Mouse (Mus musculus): Measurements from ENCODE around the gene Sf3b4. TPM values are rescaled to one million over a fixed set of nuclear protein-coding genes. Genes with fewer than 3 reads are reported as not detected.
A peak's percentile ranks its signal among the peaks of the same experiment; 100 is the strongest.
"Not testable (repeated sequence)": the region's sequence is repeated elsewhere in the genome, so short reads cannot be mapped to it uniquely, and the experiment has no call there.

The Sf3b4 gene
- polyA plus RNA-seq, 1 experiment from 2014 or later = 70.1 TPM

DNA sequence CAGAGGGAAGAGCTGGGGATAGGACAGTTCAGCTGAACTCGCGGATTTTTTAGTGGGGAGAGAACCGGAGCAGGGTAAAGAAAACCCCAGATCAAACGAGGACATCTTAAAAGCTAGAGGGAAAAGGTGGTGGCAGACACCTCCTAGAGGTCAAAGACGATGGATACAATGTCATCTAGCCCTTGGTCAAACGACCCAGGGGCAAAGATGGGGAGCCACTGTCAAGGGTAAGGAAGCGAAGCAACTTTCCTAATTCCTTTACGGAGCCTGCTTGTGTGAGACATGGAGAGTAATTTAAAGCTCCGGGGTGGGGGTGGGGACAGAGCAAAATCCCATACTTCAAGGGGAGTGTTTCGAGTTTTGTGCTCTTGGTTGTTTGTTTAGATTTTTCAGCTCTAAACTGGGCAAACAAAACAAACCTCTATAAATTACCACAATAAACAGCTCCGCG is 47.1 kb downstream of the Sf3b4 start:
- H3K27me3 ChIP-seq (ENCODE audit: control insufficient read depth, insufficient read depth, low read length) = no peaks in the 10 kb centered on the region
- peak; percentile 58 for TF ChIP-seq CTCF (IDR thresholded peaks at IDR 0.05; ENCODE audit: low read depth)
- no peak for TF ChIP-seq EP300 (optimal IDR thresholded peaks at IDR 0.05)
- H3K4me3 ChIP-seq (ENCODE audit: low read depth, low read length) = peak overlapping the region; percentile 53
- H3K4me2 ChIP-seq (replicated peaks; ENCODE audit: low read depth) = peak overlapping the region; percentile 69
- no peaks in the 10 kb centered on the region for H3K9me3 ChIP-seq (ENCODE audit: control insufficient read depth, low read length)
- peak overlapping the region; percentile 79 for H3K9ac ChIP-seq (ENCODE audit: low read length)
- 0% methylated on average over 12 of the region's 12 CpGs for WGBS
- 0 out of 2 replicates have a peak, but pooled peaks cover 5% of the 10 kb centered on the region for H3K4me1 ChIP-seq (replicated peaks; ENCODE audit: control insufficient read depth, insufficient read depth)
- H3K27ac ChIP-seq (replicated peaks) = peak overlapping the region; percentile 97
- H3K36me3 ChIP-seq (ENCODE audit: control insufficient read depth, insufficient read depth, low read length) = no peaks in the 10 kb centered on the region
- DNase-seq (ENCODE audit: low spot score) = peak; percentile 36
- ATAC-seq (ENCODE audit: low FRiP score, low TSS enrichment) = no peak

DNA sequence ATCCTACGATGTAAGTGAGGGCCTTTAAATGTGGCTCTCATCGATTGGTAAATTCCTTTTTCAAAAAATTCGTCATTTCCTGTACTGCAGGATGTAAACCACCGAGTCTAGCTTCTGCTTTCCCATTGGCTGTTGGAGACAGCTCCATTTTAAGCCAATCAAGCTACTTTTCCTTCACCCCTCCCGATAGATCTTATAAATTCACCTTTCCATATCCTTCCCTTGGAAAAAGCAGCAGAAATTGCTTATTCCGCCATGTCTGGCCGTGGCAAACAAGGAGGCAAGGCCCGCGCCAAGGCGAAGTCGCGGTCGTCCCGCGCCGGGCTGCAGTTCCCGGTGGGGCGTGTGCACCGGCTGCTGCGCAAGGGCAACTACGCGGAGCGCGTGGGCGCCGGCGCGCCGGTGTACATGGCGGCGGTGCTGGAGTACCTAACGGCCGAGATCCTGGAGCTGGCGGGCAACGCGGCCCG is 47.6 kb downstream of the Sf3b4 start, which contains the start of the genes Bola1 and Hist2h2ab:
Gene Bola1, minus strand, starts transcription at position 49 of the 470 bp plus-strand sequence.
Gene Hist2h2ab, plus strand, starts transcription at position 205 of the 470 bp plus-strand sequence.
- peak within 1 kb of the TSS; percentile 69 for H3K4me2 ChIP-seq (replicated peaks; ENCODE audit: low read depth)
- ATAC-seq (ENCODE audit: low FRiP score, low TSS enrichment) (peak; percentile 85), DNase-seq (ENCODE audit: low spot score) (peak; percentile 74)
- H3K36me3 ChIP-seq (ENCODE audit: control insufficient read depth, insufficient read depth, low read length) = no peaks in the 10 kb centered on the region
- peak within 1 kb of the TSS; percentile 97 for H3K27ac ChIP-seq (replicated peaks)
- no peaks in the 10 kb centered on the region for H3K9me3 ChIP-seq (ENCODE audit: control insufficient read depth, low read length)
- H3K9ac ChIP-seq (ENCODE audit: low read length) = peak within 1 kb of the TSS; percentile 79
- peak within 1 kb of the TSS; percentile 53 for H3K4me3 ChIP-seq (ENCODE audit: low read depth, low read length)
- H3K27me3 ChIP-seq (ENCODE audit: control insufficient read depth, insufficient read depth, low read length) = no peaks in the 10 kb centered on the region
- under 1% methylated on average over 36 of the region's 37 CpGs for WGBS
- TF ChIP-seq CTCF (IDR thresholded peaks at IDR 0.05; ENCODE audit: low read depth) (no peak), EP300 (optimal IDR thresholded peaks at IDR 0.05) (no peak)
- 0 out of 2 replicates have a peak, but pooled peaks cover 5% of the 10 kb centered on the region for H3K4me1 ChIP-seq (replicated peaks; ENCODE audit: control insufficient read depth, insufficient read depth)

DNA sequence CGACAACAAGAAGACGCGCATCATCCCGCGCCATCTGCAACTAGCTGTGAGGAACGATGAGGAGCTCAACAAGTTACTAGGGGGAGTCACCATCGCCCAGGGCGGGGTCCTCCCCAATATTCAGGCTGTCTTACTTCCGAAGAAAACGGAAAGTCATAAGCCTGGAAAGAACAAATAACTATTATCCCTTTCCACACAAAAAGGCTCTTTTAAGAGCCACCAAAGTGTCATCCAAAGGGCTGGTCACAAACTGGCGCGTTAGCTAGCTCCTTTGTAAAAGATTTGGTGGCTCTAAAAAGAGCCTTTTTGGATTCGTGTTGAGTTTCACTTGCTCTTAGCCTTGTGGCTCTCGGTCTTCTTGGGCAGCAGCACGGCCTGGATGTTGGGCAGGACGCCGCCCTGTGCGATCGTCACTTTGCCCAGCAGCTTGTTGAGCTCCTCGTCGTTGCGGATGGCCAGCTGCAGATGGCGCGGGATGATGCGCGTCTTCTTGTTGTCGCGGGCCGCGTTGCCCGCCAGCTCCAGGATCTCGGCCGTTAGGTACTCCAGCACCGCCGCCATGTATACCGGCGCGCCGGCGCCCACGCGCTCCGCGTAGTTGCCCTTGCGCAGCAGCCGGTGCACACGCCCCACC is 48.1 kb downstream of the Sf3b4 start:
- WGBS = 0% methylated on average over 25 of the region's 47 CpGs
- not testable (repeated sequence) for H3K9me3 ChIP-seq (ENCODE audit: control insufficient read depth, low read length); H3K4me1 ChIP-seq (replicated peaks; ENCODE audit: control insufficient read depth, insufficient read depth); H3K36me3 ChIP-seq (ENCODE audit: control insufficient read depth, insufficient read depth, low read length); ATAC-seq (ENCODE audit: low FRiP score, low TSS enrichment); H3K27me3 ChIP-seq (ENCODE audit: control insufficient read depth, insufficient read depth, low read length)
- H3K9ac ChIP-seq (ENCODE audit: low read length) = peak overlapping the region; percentile 79
- peak overlapping the region; percentile 53 for H3K4me3 ChIP-seq (ENCODE audit: low read depth, low read length)
- peak overlapping the region; percentile 97 for H3K27ac ChIP-seq (replicated peaks)
- peak overlapping the region; percentile 69 for H3K4me2 ChIP-seq (replicated peaks; ENCODE audit: low read depth)
- peak; percentile 35 for DNase-seq (ENCODE audit: low spot score)

DNA sequence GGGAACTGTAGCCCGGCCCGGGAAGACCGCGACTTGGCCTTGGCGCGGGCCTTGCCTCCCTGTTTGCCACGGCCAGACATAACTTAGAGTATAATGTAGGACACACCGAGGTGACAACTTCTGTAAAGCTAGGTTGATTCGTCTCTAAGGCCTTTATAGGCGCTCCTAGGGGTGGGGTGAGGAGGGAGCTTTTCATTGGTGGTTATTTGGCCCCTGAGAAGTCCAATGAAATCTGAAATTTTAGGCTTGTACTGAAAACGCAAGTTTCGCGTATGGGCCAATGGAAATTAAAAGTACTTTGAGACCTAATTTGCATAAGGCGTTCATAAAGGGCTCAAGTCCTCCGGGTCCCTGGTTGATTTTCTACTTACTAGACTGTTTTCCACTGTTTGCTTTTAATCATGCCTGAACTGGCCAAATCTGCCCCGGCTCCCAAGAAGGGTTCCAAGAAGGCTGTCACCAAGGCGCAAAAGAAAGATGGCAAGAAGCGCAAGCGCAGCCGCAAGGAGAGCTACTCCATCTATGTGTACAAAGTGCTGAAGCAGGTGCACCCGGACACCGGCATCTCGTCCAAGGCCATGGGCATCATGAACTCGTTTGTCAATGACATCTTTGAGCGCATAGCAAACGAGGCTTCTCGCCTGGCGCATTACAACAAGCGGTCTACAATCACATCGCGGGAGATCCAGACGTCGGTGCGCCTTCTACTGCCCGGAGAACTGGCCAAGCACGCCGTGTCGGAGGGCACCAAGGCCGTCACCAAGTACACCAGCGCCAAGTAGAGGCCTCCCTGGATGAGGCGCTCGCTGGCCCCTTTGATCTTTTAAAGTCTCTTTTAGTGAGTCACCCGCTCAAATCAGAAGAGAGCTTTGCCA is 48.9 kb downstream of the Sf3b4 start, which contains the start of the genes Hist2h2ac and Hist2h2be:
Gene Hist2h2ac, minus strand, starts transcription at position 116 of the 875 bp plus-strand sequence.
Gene Hist2h2be, plus strand, starts transcription at position 355 of the 875 bp plus-strand sequence.
- Histone ChIP-seq H3K9me3 (ENCODE audit: control insufficient read depth, low read length) (no peaks in the 10 kb centered on the region), H3K4me2 (replicated peaks; ENCODE audit: low read depth) (peak within 1 kb of the TSS; percentile 69), H3K4me1 (replicated peaks; ENCODE audit: control insufficient read depth, insufficient read depth) (0 out of 2 replicates have a peak, but pooled peaks cover 5% of the 10 kb centered on the region), H3K36me3 (ENCODE audit: control insufficient read depth, insufficient read depth, low read length) (no peaks in the 10 kb centered on the region), H3K27me3 (ENCODE audit: control insufficient read depth, insufficient read depth, low read length) (no peaks in the 10 kb centered on the region), H3K4me3 (ENCODE audit: low read depth, low read length) (peak within 1 kb of the TSS; percentile 53), H3K9ac (ENCODE audit: low read length) (peak within 1 kb of the TSS; percentile 79), H3K27ac (replicated peaks) (peak within 1 kb of the TSS; percentile 97)
- DNase-seq (ENCODE audit: low spot score) = peak; percentile 84
- TF ChIP-seq EP300 (optimal IDR thresholded peaks at IDR 0.05) = peak; percentile 57
- peak; percentile 15; the same call in 1 of the 2 replicates for TF ChIP-seq CTCF (IDR thresholded peaks at IDR 0.05; ENCODE audit: low read depth)
- WGBS = under 1% methylated on average over 42 of the region's 43 CpGs
- peak; percentile 92 for ATAC-seq (ENCODE audit: low FRiP score, low TSS enrichment)

DNA sequence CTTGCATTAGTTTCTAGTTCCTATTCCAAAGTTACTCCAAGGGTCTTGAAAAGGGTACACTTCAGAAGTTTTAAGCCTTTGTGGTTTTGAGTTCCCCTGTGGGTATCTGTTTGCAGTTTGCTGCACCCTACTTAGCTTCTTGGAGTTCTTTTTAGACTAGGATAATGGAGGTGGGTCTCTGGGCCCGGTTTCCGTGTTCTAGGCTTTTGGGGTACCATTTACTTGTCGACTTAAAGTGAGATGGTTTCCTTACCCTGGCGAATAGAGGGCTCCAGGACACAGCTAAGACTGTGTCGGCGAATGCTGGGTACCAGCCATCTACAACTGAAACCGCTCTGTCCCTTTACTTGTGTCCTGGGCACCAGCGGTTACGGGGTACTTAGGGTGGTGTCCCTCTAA is 49.5 kb downstream of the Sf3b4 start:
- Histone ChIP-seq H3K27ac (replicated peaks) (peak overlapping the region; percentile 97), H3K4me2 (replicated peaks; ENCODE audit: low read depth) (peak overlapping the region; percentile 69), H3K36me3 (ENCODE audit: control insufficient read depth, insufficient read depth, low read length) (no peaks in the 10 kb centered on the region), H3K9me3 (ENCODE audit: control insufficient read depth, low read length) (no peaks in the 10 kb centered on the region), H3K9ac (ENCODE audit: low read length) (peak overlapping the region; percentile 60), H3K27me3 (ENCODE audit: control insufficient read depth, insufficient read depth, low read length) (no peaks in the 10 kb centered on the region), H3K4me3 (ENCODE audit: low read depth, low read length) (peak overlapping the region; percentile 53), H3K4me1 (replicated peaks; ENCODE audit: control insufficient read depth, insufficient read depth) (0 out of 2 replicates have a peak, but pooled peaks cover 5% of the 10 kb centered on the region)
- DNase-seq (ENCODE audit: low spot score) (no peak), ATAC-seq (ENCODE audit: low FRiP score, low TSS enrichment) (no peak)
- 20% methylated on average over 9 of the region's 9 CpGs for WGBS
- no peak for TF ChIP-seq CTCF (IDR thresholded peaks at IDR 0.05; ENCODE audit: low read depth)
- TF ChIP-seq EP300 (optimal IDR thresholded peaks at IDR 0.05) = no peak

Data from stomach, postnatal 0 days (tissue).